Mouse (Mus musculus) cerebellum, adult 9-10 months (tissue): Measurements from ENCODE around the gene Irak2.

Experiments used
- DNase-seq: peaks from one replicate; pipeline ENCODE4 v3.0.0; 2022

The Irak2 gene

DNA sequence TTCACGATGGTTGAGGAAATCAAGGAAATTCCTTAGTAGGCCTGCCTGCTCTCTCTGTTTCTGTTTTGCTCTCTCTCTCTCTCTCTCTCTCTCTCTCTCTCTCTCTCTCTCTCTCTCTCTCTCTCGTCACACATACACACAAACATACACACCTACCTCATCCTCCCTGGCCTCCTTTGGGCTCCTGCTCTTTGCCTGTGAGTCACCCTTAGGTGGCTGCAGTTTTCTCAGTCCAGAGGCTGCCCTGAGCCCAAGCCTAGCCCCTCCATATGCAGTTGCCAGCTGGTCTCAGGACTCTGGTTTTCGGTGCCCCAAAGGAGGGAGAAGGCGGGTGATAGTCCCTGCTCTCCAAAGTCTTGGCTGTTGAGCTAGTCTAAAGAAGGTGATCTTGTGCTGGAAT, 4.8 kb downstream of the Irak2 start:
- no peak for DNase-seq

DNA sequence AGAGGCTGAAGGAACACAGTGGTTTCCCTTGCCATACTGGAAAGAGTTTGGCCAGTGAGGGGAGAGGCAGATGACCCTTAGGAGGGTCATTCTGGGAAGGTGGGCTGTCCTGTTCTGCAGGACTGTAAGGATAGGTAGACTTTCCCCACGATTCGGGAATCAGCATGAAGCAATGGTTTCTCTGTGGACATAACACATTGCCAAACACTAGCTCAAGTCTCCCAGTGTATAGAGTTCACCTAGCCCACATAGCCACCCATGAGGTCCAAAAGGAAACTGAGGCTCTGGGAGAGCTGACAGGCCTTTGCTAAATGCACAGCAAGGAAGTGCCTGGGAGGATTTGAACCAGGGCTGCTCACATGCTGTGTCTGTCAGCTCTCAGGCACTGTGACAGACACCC, 5.7 kb downstream of the Irak2 start:
- DNase-seq, result no peak

DNA sequence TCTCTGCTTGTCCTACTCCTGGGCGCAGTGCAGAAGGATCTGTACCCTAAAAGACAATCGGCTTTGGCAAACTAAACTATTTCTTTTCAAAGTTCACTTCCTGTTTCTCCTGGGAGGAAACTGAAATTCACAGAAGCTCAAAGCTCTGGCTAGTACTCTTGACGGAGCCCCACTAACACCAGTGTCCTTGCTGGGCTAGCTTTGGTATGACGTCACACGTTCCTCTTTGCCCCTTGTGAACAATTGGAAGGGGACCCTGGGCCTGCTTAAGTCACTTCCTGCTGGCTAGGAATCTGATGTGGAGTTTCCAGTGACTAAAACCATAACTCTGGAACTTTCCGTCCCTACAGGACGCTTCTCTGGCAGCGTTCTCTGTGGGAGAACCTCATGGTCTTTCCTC, 6.5 kb downstream of the Irak2 start:
- no peak for DNase-seq

DNA sequence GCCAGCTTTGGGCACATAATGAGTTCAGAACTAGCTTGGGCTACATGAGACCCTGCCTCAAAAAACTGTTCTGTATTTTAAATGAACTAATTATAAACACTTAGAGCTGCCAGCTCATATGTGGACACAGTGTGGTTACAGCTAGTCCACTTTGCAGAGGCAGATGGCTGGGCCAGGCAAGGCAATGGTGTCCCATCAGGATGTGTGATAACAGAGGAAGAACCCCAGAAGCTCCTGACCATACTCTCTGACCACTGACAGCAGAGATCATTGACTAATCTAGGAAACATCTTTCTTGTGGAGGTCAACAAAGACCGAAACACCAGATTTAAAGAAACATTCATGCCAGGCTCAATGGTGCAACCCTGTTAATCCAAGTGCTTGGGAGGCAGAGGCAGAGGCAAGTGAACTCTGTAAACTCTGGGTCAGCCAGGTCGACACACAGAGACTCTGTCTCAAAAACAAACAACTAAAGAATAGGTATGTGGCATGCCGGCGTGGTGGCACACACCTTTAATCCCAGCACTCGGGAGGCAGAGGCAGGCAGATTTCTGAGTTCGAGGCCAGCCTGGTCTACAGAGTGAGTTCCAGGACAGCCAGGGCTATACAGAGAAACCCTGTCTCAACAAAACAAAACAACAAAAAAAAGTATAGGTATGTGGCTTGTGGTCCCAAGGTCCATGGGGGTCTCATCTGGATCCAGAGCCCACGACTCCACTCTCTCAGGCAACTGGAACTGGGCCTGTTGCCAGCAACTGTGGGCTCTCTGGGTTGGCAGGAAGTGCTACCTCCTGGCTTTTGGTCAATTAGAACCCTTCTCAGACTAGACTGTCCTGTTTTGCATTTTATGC, 11.3 kb downstream of the Irak2 start:
- no peak for DNase-seq

DNA sequence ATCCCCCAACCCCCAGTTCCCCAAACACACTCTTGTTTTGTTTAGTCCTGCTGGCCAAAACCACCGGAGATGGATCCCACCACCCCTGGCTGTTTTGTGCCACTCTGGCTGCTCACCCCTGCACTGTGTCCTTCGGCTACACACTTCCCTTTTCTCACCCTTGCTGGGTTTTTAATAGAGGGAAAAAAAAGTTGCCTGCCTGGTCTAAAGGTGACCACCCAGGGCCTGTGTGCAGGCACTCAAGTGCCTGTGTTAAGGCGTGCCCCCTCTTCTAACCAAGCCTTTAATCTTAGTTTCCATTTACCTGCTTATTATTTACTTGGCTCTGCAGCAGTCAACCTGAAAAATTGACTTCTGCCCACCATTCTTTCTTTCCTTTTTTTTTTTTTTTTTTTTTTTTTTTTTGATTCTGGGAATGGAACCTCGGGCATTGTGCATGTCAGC, 12.0 kb downstream of the Irak2 start:
- DNase-seq, result no peak

DNA sequence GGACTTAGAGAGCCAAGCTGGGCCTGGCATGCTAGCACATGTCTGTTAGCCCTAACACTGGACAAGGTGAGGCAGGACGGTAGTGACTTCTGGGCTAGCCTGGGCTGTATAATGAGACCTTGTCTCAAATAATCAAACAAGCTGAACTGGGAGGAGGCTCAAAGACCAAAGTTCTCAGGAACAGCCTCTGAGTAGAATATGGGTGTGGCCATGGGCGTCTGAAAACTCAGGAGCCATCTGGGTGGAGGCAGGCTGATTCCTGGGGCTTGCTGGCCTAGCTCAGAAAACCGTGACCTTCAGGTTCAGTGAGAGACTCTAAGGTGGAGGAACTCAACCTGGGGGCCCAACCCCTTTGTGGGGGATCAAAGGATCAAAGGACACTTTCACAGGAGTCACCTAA, 13.4 kb downstream of the Irak2 start:
- DNase-seq, result no peak

DNA sequence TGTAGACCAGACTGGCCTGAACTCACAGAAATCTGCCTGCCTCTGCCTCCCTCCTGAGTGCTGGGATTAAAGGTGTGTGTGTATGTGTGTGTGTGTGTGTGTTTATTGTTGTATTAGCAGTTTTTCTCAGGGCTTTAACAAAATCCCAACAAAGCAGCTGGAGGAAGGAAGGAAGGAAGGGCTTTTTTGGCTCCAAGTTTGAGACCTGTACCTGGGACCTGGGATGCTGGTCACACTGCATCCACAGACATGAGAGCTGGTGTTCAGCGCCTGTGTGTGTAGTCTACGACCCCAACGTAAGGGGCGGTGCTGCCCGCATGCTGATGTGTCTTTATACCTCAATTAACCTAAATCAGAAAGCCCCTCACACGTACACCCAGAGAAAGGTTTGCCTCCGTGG, 15.3 kb downstream of the Irak2 start:
- DNase-seq, result no peak

DNA sequence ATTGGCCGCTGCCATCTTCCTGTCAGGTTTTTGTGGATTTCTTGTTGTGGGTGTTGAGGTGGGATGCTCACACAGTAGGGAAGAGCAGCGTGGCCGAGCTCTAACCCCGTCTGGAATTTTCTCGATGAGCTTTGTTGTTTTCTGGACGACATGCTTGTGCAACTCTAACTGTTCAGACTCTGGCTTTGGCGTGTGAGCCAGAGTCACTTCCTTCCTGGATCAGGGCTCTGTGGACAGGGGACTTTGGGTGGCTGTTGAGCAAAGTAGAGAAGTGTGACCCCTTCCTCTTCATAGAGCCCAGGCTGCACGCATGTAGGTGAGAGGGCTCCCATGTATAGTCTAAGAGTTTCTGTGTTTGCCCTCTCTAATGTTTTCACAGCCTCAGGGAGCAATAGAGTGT, 15.8 kb downstream of the Irak2 start:
- no peak for DNase-seq

DNA sequence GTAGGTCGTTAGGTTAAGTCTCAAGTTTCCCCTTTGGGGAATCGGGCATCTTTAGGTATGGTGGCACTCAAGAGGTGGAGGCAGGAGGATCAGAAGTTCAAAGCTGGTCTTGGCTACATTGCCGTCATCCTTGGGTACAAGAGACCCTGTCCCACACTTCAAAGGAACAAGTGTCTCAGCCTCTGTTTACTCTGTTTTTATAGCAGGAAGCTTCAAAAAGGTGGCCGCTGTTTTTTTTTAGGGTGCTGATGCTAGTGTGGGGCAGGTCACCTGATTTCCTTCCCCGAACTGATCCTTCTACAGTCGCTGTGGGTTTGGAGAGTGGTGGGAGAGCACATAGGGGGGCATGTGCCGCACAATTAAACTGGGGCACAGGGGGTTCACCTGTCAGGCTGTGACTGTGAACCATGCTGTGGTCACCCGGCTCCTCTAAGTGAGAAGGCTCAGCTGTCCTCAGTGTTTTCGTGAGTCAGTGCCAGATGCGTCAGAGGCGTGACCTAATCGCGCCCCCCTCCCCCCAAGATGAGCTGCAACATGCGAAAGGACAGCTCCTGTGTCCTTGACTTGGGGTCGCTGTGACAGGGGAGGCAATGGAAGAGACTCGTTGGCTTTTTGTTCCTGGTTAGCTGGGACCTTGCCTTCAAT, 16.6 kb downstream of the Irak2 start:
- no peak for DNase-seq

DNA sequence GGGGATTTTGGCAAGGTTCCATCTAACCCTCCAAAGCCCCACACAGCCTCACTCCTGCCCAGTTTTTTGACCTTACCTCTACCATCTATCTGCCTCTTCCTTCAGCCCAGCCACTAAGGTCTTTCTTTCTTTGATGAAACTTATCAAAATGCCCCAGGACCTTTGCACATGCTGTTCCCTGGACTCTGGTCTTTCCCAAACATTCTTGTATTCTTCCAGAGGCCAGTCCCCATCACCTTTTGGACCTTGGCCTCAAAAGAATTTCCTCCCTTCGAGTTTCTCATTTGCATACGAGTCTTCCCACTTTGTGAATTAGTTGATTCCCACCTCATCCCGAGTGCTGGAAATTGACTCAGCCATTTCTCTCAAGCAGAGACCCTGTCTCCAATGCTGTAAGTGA, 17.2 kb downstream of the Irak2 start:
- DNase-seq, result no peak

DNA sequence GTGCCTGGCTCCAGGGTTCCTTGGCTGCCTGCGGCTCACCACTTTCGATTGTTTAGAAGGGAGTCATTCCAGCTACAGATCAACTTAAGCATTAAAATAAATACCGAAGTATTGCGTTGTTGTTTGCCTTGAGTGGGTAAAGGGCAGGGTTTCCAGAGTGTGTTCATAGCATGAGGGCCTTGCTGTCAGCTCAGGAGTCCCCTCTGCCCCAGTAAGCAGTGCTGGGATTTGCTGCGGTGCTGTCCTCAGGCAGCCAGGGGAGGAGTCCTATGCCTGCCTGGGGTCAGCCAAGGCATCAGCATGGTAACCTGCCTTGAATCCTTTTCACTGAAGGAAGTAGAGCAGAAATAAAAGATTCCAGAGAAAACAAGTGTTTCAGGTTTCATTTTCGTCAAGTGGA, 18.6 kb downstream of the Irak2 start:
- DNase-seq, result no peak

DNA sequence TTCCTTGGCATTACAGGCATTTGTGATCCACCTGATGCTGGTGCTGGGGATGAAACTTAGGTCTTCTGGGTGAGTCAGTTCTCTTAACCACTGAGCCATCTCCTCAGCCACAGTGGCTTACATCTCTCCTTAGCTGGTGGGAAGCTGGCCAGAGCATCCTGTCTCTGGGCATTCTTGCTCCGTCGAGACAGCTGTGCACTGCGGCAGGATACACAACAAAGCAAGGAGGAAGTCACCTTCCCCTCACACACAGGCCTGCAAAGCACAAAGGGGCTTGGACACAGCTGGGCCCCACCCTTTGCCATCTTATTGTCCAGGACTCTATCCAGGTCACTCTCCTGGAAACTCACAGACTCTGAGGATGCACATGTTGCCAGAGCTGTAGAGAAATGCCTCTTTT, 20.0 kb downstream of the Irak2 start:
- DNase-seq, result no peak

DNA sequence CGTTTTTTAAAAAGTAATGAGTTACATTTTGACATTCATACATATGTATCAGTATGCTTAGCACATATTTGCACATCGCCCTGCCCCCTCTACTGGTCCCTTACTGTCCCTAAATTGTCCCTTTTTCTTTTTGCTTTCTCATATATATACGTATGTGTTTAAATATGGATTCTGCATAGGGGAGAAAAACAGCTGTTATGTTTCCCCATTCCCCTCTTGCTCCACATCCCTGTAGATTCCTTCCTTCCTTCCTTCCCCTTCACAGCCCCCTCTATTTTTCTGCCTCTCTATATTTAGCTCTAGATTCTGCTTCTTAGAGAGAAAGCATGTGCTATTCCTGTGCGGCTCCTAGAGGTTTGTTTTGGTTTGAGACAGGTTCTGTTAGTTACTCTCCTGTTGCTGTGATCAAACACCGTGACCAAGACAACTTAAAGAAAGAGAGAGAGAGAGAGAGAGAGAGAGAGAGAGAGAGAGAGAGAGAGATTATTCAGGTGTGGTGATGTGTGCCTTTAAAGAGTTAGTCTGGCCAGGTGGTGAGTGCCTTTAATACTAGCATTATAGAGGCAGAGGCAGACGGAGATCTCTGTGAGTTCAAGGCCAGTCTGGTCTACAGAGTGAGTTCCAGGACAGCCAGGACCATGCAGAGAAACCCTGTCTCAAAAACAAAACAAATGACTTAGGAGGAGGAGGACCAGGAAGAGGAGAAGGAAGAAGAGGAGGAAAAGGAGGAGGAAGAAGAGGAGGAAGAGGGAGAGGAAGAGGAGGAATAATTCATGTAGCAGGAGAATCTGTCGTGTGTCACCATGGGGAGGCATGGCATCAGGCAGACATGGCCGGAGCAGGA, 21.6 kb downstream of the Irak2 start:
- no peak for DNase-seq

DNA sequence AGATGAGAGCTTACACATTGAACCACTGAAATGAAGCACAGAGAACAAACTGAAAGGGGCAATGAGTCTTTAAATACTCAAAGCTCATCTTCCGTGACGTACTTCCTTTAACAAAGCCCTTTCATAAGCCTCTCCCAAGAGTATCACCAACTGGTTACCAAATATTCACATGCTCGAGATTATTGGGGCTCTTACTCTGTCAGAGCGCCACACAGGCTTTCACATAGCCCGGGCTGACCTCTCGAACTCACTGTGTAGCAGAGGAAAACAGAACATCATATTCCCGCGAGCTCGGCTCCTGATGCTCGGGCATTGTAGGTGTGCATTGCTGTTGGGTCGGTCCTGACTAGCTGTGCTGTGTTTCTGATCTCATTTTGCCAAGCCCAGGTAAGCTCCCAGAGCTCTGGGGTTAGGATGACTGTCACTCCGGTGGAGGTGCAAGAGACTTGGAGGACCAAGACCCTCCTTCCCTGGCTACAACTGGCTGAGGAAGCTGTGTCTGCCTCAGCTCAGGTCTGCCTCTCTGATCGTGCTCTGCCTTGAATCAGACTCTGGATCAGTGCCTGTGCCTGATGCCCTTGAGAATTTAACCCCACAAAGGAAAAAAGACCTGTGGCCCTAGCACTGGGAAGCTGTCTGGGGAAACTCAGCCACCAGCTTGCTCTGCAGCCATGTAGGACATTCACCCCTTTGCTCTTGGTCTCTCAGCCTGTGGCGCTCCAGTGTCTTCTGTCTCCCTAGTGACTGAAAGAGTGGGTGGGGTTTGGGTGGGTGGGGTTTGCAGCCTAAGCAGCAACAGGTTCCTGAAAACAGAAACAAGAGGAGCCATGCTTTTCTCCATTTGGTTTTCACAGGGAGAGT, 22.5 kb downstream of the Irak2 start:
- no peak for DNase-seq

DNA sequence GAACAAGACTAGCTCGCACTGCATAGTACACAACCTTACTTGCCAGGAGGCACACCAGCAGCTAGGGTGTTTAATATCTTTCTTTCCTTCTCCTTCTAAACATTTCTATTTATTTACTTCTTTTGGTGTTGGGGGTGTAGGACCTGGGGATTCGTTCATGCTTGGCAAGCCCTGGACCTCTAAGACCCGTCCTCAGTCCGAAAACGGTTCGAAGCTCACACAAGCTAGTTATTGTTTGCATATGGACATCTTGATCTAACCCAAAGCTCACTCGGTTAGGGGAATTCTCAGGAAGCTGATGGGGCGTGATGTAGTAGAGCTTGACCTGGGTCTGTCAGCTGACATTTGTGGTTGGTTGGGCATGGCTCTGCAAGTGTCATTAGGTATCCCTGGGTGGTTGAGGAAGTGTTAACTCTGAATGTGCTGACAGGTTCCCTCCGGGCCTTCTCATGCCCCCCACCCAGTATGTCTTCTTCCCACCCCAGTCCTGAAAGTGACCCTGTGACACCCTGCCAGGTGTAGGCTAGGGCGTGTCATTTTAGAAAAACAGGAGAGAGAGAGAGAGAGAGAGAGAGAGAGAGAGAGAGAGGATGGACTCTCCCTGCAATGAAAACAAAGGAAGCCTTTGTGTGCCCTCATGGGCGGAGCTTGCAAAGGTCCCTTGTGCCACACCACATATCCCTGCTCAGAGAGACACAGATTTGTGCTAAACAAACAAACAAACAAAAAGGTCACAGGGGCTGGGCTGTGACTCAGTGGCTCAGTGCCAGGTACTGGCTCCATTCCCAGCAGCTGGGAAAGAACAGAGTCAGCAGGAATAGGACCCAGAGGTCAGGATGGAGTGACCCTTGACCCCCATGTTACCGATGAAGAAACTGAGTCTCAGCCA, 23.3 kb downstream of the Irak2 start:
- no peak for DNase-seq

DNA sequence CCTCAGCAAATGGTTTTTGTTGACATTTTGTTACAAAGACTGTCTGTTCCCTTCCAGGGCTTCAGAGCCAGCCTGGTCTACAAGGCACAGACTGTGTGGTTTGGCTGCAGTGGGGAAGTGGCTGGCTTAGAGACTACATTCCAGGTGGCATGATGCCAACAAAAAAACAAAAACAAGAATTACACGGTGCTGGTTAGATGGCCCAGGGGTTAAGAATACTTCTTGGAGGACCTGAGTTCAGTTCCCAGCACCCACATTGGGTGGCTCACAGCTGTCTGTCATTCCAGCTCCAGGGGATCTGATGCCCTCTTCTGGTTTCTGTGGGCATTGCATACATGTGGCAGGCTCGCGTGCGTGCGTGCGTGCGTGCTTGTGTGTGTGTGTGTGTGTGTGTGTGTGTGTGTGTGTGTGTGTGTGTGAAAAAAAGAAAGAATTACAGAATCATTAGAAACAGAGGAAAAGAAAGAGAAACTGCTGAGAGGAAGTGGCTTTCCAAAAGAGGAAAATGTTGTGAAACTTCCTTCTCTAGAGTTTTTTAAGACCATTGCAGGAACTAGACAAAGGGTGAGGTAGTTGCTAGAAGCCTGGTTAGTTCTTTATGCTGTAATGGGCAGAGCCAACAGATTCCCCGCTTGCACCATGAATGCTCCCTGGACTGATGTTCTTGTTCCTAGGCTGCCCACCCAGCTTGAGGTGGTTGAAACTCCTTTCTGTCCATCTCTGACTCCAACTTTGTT, 24.9 kb downstream of the Irak2 start:
- no peak for DNase-seq

DNA sequence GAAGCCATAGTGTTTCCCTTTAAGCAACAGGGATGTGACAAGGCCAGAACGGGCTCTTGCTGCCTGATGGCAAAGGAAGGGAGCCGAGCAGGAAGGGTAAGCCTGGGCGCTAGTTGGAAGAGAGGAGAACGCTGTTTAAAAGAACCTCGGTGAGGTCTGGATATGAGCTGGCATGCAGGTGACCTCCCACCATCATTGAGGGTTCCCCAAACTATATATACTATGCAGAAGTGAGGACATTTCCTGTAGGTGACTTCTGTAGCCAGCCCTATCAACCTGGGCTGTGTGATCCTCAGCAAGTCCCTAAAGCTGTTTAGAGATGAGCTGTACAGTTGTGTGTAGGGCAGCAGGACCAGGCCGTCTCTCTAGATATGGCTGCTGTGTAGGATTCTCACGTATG, 26.0 kb downstream of the Irak2 start:
- DNase-seq, result no peak

DNA sequence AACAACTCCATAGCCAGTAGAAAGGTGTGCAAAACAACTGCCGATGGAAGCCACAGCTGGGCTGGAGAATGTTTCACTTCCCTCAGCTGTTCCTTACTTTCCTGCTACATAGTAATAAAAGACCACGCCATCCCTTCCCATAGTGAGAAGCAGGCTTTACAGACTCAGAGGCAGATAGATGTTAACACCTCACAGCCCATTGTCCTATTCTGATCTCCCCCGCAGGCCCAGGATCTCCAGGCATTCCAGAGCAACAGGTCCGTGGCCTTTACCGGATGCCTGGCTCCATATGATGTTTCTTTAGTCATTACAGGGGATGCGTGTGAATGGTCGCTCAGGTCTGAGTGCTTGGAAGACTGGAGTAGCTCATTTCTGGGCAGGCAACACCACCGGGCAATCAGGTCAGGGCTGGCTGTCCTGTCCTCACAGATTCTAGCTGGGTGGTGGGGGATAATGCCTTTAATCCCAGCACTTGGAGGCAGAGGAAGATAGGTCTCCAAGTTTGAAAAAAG, 29.4 kb downstream of the Irak2 start:
- no peak for DNase-seq

DNA sequence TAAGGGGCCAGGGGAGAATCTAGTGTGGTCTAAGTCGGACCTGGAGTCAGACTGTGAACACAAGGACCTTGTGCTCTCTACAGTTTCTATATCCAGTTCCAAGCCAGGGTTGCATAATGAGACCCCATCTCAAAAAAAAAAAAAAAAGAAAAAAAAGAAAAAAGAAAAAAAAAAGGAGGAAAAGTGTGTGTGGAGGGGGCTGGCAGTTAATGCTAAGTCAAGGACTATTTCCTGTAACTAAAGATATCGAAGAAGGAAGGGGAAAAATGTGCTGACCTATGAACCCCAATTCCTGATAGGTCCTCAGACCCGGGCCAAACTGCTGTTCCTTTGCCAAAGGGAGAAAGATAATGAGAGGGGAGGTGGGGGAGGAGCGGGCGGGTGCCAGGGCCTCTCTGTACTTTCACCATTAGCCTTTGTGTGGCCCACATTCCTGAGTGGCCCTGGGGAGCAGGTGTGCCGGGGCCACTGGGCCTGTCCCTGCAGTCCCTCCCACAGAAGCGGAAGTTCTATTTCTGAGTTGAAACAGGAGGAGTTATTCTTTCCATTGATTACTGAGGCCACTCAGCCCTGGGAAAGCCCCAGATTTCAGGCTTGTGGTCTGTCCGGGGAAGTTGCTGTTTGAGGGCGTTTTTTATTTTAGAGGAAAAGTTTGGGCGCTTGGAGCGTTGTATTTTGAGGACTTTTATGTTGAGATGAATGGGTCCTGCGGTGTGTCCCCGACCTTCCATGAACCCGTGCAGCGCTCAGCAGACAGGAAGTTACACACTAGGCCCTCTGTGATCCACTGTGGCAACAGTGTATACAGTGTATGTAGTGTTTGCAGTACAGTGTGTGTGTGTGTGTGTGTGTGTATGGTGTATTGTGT, 30.3 kb downstream of the Irak2 start:
- no peak for DNase-seq

DNA sequence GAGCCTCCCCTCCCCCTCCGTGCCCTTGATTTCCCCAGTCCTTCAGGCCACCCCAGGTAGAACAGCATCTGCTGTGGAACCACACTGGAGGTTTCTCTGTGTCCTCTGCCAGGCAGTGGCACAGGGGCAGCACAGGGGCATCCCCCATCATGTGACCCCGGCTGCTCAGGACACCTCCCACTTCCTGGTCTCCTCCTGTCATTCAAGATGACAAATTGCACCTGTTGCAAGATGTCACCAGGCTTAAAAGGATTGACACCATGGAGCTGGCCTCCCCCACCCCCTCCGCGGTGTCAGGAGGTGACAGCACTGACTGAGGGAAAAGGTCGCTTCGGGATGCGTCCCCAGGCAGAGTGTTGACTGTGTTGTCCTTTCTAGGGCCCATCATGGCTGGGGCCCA, 31.6 kb downstream of the Irak2 start:
- no peak for DNase-seq
